Mouse (Mus musculus) kidney, embryonic 15.5 days (tissue): ENCODE measurements around the gene Soga1. TPM values are rescaled to one million over a fixed set of nuclear protein-coding genes. Genes with fewer than 3 reads are reported as not detected.
A peak's percentile ranks its signal among the peaks of the same experiment; 100 is the strongest.

Source experiments
- ATAC-seq: fragments of 200-750 bp; cut with Nextera tagmentation; replicated peaks from 2 replicates; pipeline ENCODE4 v1.8.0; 2017; ENCODE audit warnings: moderate TSS enrichment; ENCODE audit not compliant: low FRiP score
- H3K27ac ChIP-seq: fragments of 300-500 bp; sonication (generic); 2 replicates; pipeline ENCODE4 v1.5.1; 2015; ENCODE audit warnings: mild to moderate bottlenecking, inconsistent platforms
- H3K27me3 ChIP-seq: fragments of 300-500 bp; sonication (generic); 2 replicates; pipeline ENCODE4 v1.6.1; 2015; ENCODE audit warnings: inconsistent platforms
- H3K36me3 ChIP-seq: fragments of 300-500 bp; sonication (generic); 2 replicates; pipeline ENCODE4 v1.6.1; 2015; ENCODE audit warnings: inconsistent platforms
- H3K4me1 ChIP-seq: fragments of 300-500 bp; sonication (generic); 2 replicates; pipeline ENCODE4 v1.6.1; 2015; ENCODE audit warnings: inconsistent platforms
- H3K4me2 ChIP-seq: fragments of 300-500 bp; sonication (generic); 2 replicates; pipeline ENCODE4 v1.6.1; 2015; ENCODE audit warnings: moderate library complexity, mild to moderate bottlenecking, inconsistent platforms
- H3K4me3 ChIP-seq: fragments of 300-500 bp; sonication (generic); replicated peaks from 2 replicates; pipeline ENCODE4 v1.5.1; 2015; ENCODE audit warnings: mild to moderate bottlenecking, inconsistent platforms
- H3K9ac ChIP-seq: fragments of 300-500 bp; sonication (generic); 2 replicates; pipeline ENCODE4 v1.6.1; 2015; ENCODE audit warnings: mild to moderate bottlenecking, inconsistent platforms
- H3K9me3 ChIP-seq: fragments of 300-500 bp; sonication (generic); replicated peaks from 2 replicates; pipeline ENCODE4 v1.6.1; 2016; ENCODE audit warnings: inconsistent platforms
- WGBS: fragments of 180-500 bp; shearing (Covaris S2); methylation state at CpG from one replicate; pipeline ENCODE4 v1.1.7; 2015; ENCODE audit warnings: mixed read lengths; 5-methylcytosine and 5-hydroxymethylcytosine counted together
- polyA plus RNA-seq: library from polyadenylated mRNA; unstranded; fragments of >200 nt; fragmentation: Nextera tagmentation; extraction: Ambion mirVana; gene quantifications from 2 replicates; pipeline ENCODE4 v1.2.1, GENCODE M21; 2015

Gene Soga1
- polyA plus RNA-seq, 1 experiment from 2014 or later, result 4.2 TPM

DNA sequence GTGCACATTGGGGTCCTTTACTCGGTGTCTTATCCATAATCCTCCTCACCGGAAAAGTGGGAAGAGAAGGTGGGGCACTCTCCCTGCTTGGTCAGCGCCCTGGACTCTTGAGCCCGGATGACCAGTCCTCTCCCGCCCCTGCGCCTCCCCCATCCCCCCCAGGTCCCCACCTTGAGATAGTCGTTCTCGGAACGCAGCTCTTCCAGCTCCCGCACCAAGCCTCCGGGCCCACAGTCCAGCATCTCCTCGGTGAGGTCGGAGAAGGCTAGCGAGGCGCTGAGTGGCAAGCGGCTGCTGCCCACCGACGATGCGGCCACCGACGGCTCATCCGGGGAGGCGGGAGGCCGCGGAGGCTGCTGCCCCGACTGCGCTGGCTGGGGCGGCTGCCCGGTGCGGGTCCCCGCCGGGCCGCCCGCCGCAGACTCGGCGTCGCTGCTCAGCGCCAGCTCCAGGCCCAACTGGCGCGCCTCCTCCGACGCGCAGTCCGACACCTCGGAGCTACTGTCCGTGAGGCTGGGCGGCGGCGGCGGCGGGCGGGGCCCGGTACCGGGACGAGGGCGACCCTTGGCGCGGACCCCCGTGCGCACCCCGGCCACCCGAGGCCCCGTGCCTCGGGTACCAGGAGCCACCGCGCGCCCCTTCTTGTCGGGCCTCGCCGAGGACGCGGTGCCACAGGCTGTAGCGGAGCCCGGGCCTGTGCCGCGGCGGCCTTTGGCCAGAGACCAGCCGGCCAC is 828 bp downstream of the Soga1 start:
- H3K27me3 ChIP-seq, result no peaks in the 10 kb centered on the region
- peak overlapping the region; percentile 85 for H3K4me3 ChIP-seq
- under 1% methylated on average over 73 of the region's 79 CpGs for WGBS
- ATAC-seq, result peak; percentile 22; the same call in 1 of the 2 replicates
- H3K9ac ChIP-seq, result peak overlapping the region; percentile 97
- peak overlapping the region; percentile 93 for H3K4me2 ChIP-seq
- H3K4me1 ChIP-seq, result peaks cover 66% of the 10 kb centered on the region
- peaks cover 10% of the 10 kb centered on the region for H3K36me3 ChIP-seq
- peak overlapping the region; percentile 99 for H3K27ac ChIP-seq
- no peaks in the 10 kb centered on the region for H3K9me3 ChIP-seq

DNA sequence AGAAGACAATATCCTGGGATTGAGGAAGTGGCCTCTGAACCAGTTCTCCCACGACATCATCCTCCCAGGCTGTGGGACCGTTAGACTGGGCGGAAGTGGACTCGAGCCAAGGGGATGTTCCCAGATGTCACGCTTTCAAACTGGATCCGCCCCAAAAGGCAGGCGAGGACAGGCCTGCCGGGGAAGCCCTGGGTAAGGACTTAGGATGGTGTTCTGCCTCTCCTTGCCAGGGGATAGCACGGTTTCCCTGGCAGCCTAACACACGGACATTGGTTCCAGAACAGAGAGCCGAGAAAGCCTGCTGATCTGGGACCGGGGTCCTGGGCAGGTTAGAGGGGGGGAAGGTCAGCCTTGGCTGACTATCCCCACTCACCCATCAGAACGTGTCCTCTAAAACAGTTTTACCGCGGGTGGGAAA is 1.4 kb downstream of the Soga1 start:
- peak overlapping the region; percentile 97 for H3K9ac ChIP-seq
- H3K4me1 ChIP-seq, result peaks cover 70% of the 10 kb centered on the region
- H3K4me2 ChIP-seq, result peak overlapping the region; percentile 93
- peak overlapping the region; percentile 99 for H3K27ac ChIP-seq
- H3K9me3 ChIP-seq, result no peaks in the 10 kb centered on the region
- WGBS, result 0% methylated on average over 15 of the region's 15 CpGs
- H3K4me3 ChIP-seq, result peak overlapping the region; percentile 85
- H3K27me3 ChIP-seq, result no peaks in the 10 kb centered on the region
- peak; percentile 16; the same call in 1 of the 2 replicates for ATAC-seq
- H3K36me3 ChIP-seq, result peaks cover 15% of the 10 kb centered on the region

DNA sequence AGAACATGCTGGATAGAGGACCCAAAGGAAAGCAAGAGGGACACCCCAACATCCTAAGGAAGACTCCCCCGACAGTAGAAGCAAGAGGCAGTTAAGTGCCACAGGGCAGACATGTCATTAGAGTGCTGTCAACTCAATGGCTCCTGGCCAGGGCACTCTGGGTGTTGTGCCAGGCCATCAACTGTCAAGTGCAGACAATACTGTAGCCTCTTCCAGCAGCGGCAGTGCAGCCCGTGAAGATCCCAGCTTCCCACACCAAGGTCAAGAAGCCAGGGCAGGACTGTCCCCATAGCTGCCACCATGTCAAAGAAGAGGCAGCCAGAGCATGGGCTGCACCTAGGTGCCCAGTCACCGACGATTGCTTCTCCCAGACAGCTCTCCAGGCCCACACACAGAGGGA is 1.9 kb downstream of the Soga1 start:
- H3K4me1 ChIP-seq, result peaks cover 70% of the 10 kb centered on the region

DNA sequence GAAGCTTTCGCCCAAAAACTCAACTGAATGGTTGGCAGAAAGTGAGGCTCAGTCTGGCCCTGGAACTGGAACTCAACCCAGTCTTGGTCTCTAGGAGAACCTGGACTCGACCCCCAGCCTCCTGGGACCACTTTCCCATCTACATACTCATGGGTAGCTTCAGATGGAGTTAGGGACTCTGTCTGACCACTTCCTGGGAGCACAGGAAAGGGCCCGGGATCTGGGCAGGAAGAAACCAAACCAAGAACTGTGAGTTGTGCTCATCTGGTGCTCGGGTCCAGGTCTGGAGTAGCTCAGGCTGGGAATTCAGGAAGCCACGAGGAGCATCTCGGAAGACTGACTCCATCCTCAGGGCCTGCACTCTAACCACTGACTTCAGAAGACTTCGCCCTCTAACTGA is 2.5 kb downstream of the Soga1 start:
- 82% methylated on average over 7 of the region's 7 CpGs for WGBS
- Histone ChIP-seq H3K27ac (peak overlapping the region; percentile 99; the same call in 1 of the 2 replicates), H3K9ac (no peak overlapping the region)

More for the DNA sequence above, 1.9 kb downstream of the Soga1 start:
- no peaks in the 10 kb centered on the region for H3K27me3 ChIP-seq
- H3K36me3 ChIP-seq, result peaks cover 17% of the 10 kb centered on the region
- ATAC-seq, result no peak
- peak overlapping the region; percentile 93 for H3K4me2 ChIP-seq
- no peaks in the 10 kb centered on the region for H3K9me3 ChIP-seq
- WGBS, result 18% methylated on average over 5 of the region's 5 CpGs
- H3K27ac ChIP-seq, result peak overlapping the region; percentile 99
- H3K4me3 ChIP-seq, result peak overlapping the region; percentile 85
- peak overlapping the region; percentile 97 for H3K9ac ChIP-seq

DNA sequence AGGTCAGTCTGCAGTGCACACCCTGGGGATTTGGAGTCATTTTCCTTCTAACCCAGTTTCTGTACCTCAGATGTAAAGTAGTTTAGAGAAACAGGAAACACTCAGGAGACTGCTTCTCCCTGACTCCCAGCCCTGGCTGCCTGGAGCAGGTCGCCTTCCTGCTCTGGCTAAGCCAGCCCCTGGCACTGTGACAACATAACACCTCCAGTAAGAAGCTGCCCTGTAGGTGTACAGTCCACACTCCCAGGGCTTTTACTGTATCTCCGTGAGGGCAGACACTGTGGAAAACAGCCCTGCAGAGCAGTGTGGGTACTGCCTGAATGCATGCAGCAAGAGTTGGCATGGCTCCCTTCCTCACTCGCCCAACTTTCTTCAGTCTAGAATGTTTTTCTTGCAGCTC is 3.4 kb downstream of the Soga1 start:
- H3K4me1 ChIP-seq, result peaks cover 81% of the 10 kb centered on the region

More for the DNA sequence above, 2.5 kb downstream of the Soga1 start:
- Histone ChIP-seq H3K4me3 (peak overlapping the region; percentile 85), H3K9me3 (no peaks in the 10 kb centered on the region), H3K27me3 (no peaks in the 10 kb centered on the region), H3K4me2 (peak overlapping the region; percentile 93), H3K4me1 (peaks cover 72% of the 10 kb centered on the region), H3K36me3 (peaks cover 17% of the 10 kb centered on the region)
- ATAC-seq, result no peak

DNA sequence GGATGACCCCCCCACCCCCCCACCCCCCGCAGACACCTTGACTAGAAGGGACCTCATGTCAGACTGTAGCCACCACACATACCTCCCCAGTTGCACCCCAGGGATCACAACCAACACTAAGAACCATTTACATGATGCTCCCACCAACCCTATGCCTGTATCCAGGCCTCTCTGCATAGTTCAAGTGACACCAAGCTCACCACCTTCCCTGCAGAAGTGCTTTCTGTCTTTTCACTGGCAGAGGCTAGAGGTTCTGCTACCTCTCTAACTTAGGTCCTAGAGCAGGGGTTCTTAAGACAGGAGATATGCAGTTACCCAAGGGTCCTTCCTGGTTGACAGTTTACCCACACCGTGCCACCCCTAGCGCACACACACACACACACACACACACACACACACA is 3.8 kb downstream of the Soga1 start:
- H3K4me1 ChIP-seq, result peaks cover 85% of the 10 kb centered on the region
- H3K27me3 ChIP-seq, result no peaks in the 10 kb centered on the region
- no peaks in the 10 kb centered on the region for H3K9me3 ChIP-seq
- no peak overlapping the region; the same call in 1 of the 2 replicates for H3K9ac ChIP-seq
- peak overlapping the region; percentile 51; the same call in 1 of the 2 replicates for H3K27ac ChIP-seq
- H3K4me2 ChIP-seq, result peak overlapping the region; percentile 93
- H3K4me3 ChIP-seq, result peak overlapping the region; percentile 8
- WGBS, result 73% methylated on average over 3 of the region's 3 CpGs
- peaks cover 17% of the 10 kb centered on the region for H3K36me3 ChIP-seq
- no peak for ATAC-seq

More for the DNA sequence above, 3.4 kb downstream of the Soga1 start:
- no peaks in the 10 kb centered on the region for H3K9me3 ChIP-seq
- H3K4me2 ChIP-seq, result peak overlapping the region; percentile 93
- H3K4me3 ChIP-seq, result peak overlapping the region; percentile 8
- H3K27me3 ChIP-seq, result no peaks in the 10 kb centered on the region
- H3K36me3 ChIP-seq, result peaks cover 17% of the 10 kb centered on the region
- H3K27ac ChIP-seq, result peak overlapping the region; percentile 51; the same call in 1 of the 2 replicates
- H3K9ac ChIP-seq, result no peak overlapping the region; the same call in 1 of the 2 replicates
- no peak for ATAC-seq
- 29% methylated on average over 3 of the region's 3 CpGs for WGBS

DNA sequence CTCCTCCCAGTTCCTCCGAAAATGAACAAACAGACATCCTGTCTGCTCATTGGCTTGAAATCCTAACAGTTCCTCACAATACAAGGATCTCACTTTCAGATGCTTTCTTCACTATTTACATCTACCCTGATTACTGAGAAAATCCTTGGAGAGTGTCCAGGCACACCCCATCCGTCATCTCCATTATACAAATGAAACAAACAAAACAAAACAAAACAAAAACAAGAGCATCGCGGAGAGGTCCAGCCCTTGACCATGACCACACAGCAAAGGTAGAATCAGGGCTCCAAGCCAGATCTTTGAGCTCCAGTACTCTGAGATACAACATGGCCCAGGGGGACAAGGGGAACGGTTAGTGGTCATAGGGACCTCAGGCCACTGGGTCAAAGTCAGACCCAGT is 4.3 kb downstream of the Soga1 start:
- Histone ChIP-seq H3K36me3 (peaks cover 17% of the 10 kb centered on the region), H3K9ac (no peak overlapping the region), H3K9me3 (no peaks in the 10 kb centered on the region), H3K27me3 (no peaks in the 10 kb centered on the region), H3K4me3 (no peak overlapping the region), H3K4me2 (peak overlapping the region; percentile 93), H3K4me1 (peaks cover 86% of the 10 kb centered on the region), H3K27ac (no peak overlapping the region)
- no peak for ATAC-seq
- 52% methylated on average over 5 of the region's 5 CpGs for whole genome bisulfite sequencing

DNA sequence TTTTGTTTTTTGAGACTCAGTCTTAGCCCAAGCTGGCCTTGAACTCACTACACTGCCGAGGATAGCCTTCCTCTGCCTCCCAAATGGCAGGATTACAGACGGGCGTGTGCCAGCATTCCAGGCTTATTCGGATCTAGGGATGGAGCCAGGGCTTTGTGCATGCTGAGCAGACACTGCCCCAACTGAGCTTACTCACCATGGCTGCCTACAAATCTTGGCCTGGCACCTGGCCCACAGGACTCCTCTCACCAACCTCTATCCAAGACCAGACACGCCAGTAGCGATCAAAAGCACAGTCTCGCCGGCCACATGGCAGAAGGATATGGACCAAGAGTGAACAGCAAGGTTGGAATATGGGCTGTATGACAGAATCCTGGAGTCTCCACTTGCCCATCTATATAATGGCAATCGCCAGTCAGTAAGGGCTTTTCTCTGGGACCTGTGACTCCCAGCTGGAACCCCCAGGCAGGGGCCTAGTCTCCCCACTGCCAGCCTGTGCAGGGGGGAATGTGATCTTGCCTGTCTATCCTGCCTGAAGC is 4.8 kb downstream of the Soga1 start:
- H3K36me3 ChIP-seq, result peaks cover 17% of the 10 kb centered on the region
- WGBS, result 82% methylated on average over 9 of the region's 9 CpGs
- H3K27ac ChIP-seq, result 0 out of 2 replicates have a peak overlapping the region, but pooled peaks have one; percentile 18
- no peak for ATAC-seq
- H3K9me3 ChIP-seq, result no peaks in the 10 kb centered on the region
- no peak overlapping the region for H3K4me3 ChIP-seq
- peaks cover 86% of the 10 kb centered on the region for H3K4me1 ChIP-seq
- no peak overlapping the region for H3K4me2 ChIP-seq
- no peaks in the 10 kb centered on the region for H3K27me3 ChIP-seq
- H3K9ac ChIP-seq, result no peak overlapping the region

DNA sequence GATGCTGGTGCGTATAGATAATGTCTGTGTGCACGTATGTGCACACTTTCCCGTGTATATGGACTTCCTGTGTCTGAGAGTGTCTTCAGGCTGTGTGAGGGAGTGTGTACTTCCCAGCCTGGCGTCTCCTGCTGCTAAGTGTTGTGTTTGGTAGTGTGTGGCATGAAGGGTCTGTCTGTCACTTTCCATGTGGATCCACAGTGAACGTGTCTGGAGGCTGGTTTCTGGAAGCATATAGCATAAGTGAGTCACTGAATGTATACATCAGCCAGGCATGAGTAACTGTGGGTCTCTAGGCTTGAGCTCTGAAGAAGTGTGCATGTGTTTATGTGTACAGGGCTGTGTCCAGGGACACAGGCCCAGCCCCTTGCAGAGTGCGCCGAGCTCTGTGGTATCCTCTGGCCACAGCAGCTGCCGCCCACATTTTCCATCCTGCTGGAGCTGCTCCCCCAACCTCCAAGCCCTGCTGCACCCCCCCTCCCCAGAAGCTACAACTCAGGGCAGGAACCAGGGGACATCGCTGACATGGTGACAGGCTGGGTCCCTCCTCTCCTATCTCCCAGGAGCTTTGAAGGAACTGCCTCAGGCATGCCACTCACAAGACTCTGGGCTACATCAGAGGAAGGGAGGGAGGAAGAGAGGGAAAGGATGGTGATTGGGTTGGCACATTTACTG is 5.5 kb downstream of the Soga1 start:
- Histone ChIP-seq H3K27me3 (no peaks in the 10 kb centered on the region), H3K36me3 (peaks cover 17% of the 10 kb centered on the region), H3K27ac (0 out of 2 replicates have a peak overlapping the region, but pooled peaks have one; percentile 5), H3K4me3 (no peak overlapping the region), H3K4me2 (no peak overlapping the region), H3K9me3 (no peaks in the 10 kb centered on the region), H3K4me1 (peaks cover 94% of the 10 kb centered on the region), H3K9ac (0 out of 2 replicates have a peak overlapping the region, but pooled peaks have one; percentile 23)
- ATAC-seq, result no peak
- 78% methylated on average over 9 of the region's 9 CpGs for WGBS

DNA sequence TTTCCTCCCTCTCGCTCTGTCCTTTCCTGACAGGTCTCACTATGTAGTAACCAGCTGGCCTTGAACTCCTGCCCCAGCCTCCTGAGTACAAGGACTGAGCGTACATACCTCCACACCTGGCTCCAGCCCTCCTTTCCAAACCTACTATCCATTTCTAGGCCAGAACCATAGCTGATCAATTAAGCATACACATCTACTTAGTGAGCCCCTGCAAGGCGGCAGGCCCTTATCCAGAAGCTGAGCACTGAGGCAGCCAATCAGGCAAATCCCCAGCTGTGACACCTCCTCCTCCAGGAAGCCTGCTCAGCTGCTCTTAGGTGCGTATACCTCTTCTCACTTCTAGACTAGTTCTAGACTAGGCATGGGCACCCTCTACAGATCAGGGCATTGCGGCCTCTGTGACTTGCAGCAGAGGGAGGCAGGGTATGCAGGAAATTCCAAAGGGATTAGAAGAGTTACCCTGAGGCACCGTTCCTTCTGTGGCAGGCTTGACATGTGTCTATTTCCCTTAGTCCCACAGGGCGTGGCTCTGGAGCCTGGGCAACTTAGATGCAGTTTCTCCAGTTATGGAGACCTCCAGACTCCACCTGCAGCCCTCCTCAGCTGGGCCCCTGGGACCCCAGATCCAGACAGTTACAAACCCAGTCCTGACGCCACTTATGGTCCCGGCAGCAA is 6.6 kb downstream of the Soga1 start:
- Histone ChIP-seq H3K36me3 (peaks cover 17% of the 10 kb centered on the region), H3K9ac (no peak overlapping the region), H3K4me3 (no peak overlapping the region), H3K27me3 (no peaks in the 10 kb centered on the region), H3K4me2 (no peak overlapping the region), H3K27ac (0 out of 2 replicates have a peak overlapping the region, but pooled peaks have one; percentile 5), H3K9me3 (no peaks in the 10 kb centered on the region), H3K4me1 (peaks cover 91% of the 10 kb centered on the region)
- no peak for ATAC-seq
- 78% methylated on average over 9 of the region's 9 CpGs for WGBS

DNA sequence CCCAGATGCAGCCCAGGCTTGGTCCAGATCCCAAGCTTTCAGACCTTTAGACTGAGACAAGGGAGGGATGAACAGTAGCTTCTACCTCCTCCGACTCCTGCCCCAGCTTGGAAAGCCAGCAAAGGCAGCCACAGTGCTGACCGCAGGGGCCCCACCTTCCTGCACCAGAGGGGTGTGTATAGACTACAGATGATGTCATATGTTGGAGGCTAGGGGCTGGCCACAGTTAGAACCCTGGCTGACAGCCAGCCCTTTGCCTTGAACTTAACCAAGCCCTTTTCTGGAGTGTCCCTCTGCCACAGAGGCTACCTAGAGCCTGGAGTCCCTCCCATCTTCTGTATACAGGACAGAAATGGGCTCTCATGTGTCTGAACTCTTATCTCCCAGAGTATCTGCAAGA is 7.5 kb downstream of the Soga1 start:
- 0 out of 2 replicates have a peak overlapping the region, but pooled peaks have one; percentile 14 for H3K4me2 ChIP-seq

More for the DNA sequence above, 7.5 kb downstream of the Soga1 start:
- peaks cover 17% of the 10 kb centered on the region for H3K36me3 ChIP-seq
- H3K27ac ChIP-seq, result peak overlapping the region; percentile 5; the same call in 1 of the 2 replicates
- 42% methylated on average over 2 of the region's 2 CpGs for WGBS
- H3K9ac ChIP-seq, result no peak overlapping the region
- ATAC-seq, result peak; percentile 30; the same call in 1 of the 2 replicates
- no peaks in the 10 kb centered on the region for H3K9me3 ChIP-seq
- H3K4me1 ChIP-seq, result peaks cover 90% of the 10 kb centered on the region
- no peak overlapping the region for H3K4me3 ChIP-seq
- no peaks in the 10 kb centered on the region for H3K27me3 ChIP-seq
